Mouse (Mus musculus) liver, postnatal 0 days (tissue): ENCODE measurements around the gene Nup107.

Source experiments
- CTCF ChIP-seq: sonication (generic); IDR thresholded peaks from 2 replicates; pipeline ENCODE4 v1.5.1; 2016; ENCODE audit warnings: antibody characterized with exemption, low read depth
- EP300 ChIP-seq: IDR thresholded peaks from 2 replicates; pipeline ENCODE4 v1.6.1; 2016; ENCODE audit warnings: antibody characterized with exemption, low read depth, mild to moderate bottlenecking

- no peak for TF ChIP-seq CTCF
- TF ChIP-seq EP300: no peak
These were observed 86.7 kb downstream of the Nup107 start for GRCm38 (mm10) chr10:117705806-117706205.
